Mouse (Mus musculus) left cerebral cortex, adult 18-20 months (tissue): ENCODE data around the gene Ccnk. TPM values are rescaled to one million over a fixed set of nuclear protein-coding genes. Genes with fewer than 3 reads are reported as not detected.

ENCODE experiments used
- DNase-seq, 2 experiments: peaks; one replicate each; pipeline ENCODE4 v3.0.0; 2021 to 2022; ENCODE audit warnings: low spot score in 2 of 2, mixed read lengths in 1 of 2
- total RNA-seq, 2 experiments: library from RNA; stranded (reverse); gene quantifications; 2 replicates each; pipeline ENCODE4 v1.2.3; 2021

Ccnk gene
- total RNA-seq, 2 experiments from 2014 or later = 30.3 to 34.3 TPM

GRCm38 (mm10) chr12:108244778-108245177, 65.4 kb downstream of the Ccnk start:
- no peak for DNase-seq

GRCm38 (mm10) chr12:108245579-108245978, 66.2 kb downstream of the Ccnk start:
- DNase-seq = no peak

GRCm38 (mm10) chr12:108246759-108247500, 67.6 kb downstream of the Ccnk start:
- no peak for DNase-seq

- DNase-seq = no peak
Measured at GRCm38 (mm10) chr12:108249019-108249418, 69.6 kb downstream of the Ccnk start.

GRCm38 (mm10) chr12:108249522-108249921, 70.1 kb downstream of the Ccnk start:
- no peak for DNase-seq

GRCm38 (mm10) chr12:108251034-108251792, 71.8 kb downstream of the Ccnk start:
- DNase-seq = no peak

GRCm38 (mm10) chr12:108251825-108252542, 72.6 kb downstream of the Ccnk start:
- DNase-seq = no peak

Other genes with a start within 250 kb of the Ccnk start
- 10 to 100 TPM; 60.4 to 75.6 TPM for gene Bcl11b, start 176.0 kb upstream of the Ccnk start, total RNA-seq
- gene Setd3, start 265 bp upstream of the Ccnk start, total RNA-seq = 100 to 1,000 TPM; 178 to 186 TPM
- 10 to 100 TPM; 75.6 to 77.6 TPM for gene Ccdc85c, start 95.8 kb downstream of the Ccnk start, total RNA-seq
- gene Hhipl1, start 126.7 kb downstream of the Ccnk start, total RNA-seq = 1 to 10 TPM; 7.9 to 9.0 TPM
- 100 to 1,000 TPM; 259 to 273 TPM for gene Cyp46a1, start 154.8 kb downstream of the Ccnk start, total RNA-seq
- 10 to 100 TPM; 60.4 to 64.1 TPM for gene Eml1, start 191.4 kb downstream of the Ccnk start, total RNA-seq